Mouse (Mus musculus): ENCODE data around the gene Plxnd1. TPM values are rescaled to one million over a fixed set of nuclear protein-coding genes. Genes with fewer than 3 reads are reported as not detected.

Gene Plxnd1
- polyA plus RNA-seq, 1 experiment from 2014 or later = 25.2 TPM

DNA sequence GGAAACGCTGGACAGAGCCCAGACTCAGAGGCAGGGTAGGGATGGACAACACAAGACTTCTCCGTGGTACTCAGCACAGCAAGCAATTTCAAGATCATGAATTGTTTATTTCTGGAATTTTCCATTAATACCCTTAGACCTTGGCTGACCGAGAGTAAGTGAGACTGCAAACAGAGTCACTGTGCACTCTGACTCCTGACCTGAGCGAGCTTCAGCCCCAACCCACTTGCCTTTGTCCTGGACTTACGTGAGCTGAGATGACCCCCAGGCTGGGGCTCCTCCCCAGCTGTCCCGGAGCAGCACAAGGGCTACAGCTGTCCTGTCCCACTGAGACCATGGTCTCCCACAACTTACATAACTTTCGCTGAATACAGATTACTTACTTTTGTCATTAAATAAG is 11.9 kb downstream of the Plxnd1 start:
- no peaks in the 10 kb centered on the region for H3K9me3 ChIP-seq
- H3K4me2 ChIP-seq = no peak overlapping the region
- no peaks in the 10 kb centered on the region for H3K36me3 ChIP-seq
- 56% methylated on average over 7 of the region's 7 CpGs for WGBS
- ATAC-seq (ENCODE audit: insufficient number of reproducible peaks, insufficient read depth, low FRiP score, low TSS enrichment, low read depth) = no peak
- peaks cover 49% of the 10 kb centered on the region for H3K4me1 ChIP-seq (replicated peaks)
- no peaks in the 10 kb centered on the region; the same call in none of the 2 replicates for H3K27me3 ChIP-seq
- peak overlapping the region; percentile 64; the same call in 1 of the 2 replicates for H3K27ac ChIP-seq
- H3K9ac ChIP-seq (replicated peaks) = no peak overlapping the region
- no peak overlapping the region for H3K4me3 ChIP-seq (replicated peaks)

DNA sequence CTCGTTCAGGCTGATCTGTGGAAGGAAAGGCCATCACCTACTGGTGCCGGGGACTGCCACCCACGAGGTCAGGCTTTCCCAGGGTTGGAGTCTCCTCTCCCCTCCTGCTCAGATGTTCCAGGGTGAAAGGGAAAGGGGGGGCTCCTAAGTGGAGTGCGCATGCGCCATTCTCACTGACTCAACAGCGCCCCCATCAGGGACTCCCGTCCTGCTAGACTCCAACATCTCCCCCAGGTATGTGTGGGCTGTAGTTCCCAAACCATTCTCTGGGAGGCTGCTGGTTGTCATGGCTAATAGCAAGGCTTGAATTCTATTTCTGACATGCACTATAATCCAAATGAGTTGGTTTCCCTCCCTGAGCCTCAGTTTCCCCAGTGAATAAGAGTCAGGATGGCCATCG is 16.2 kb downstream of the Plxnd1 start:
- H3K36me3 ChIP-seq = no peaks in the 10 kb centered on the region
- H3K4me3 ChIP-seq (replicated peaks) = no peak overlapping the region
- no peak overlapping the region for H3K27ac ChIP-seq
- no peak overlapping the region for H3K4me2 ChIP-seq
- peaks cover 4% of the 10 kb centered on the region for H3K27me3 ChIP-seq
- no peaks in the 10 kb centered on the region for H3K9me3 ChIP-seq
- 68% methylated on average over 8 of the region's 8 CpGs for WGBS
- H3K4me1 ChIP-seq (replicated peaks) = peaks cover 11% of the 10 kb centered on the region
- ATAC-seq (ENCODE audit: insufficient number of reproducible peaks, insufficient read depth, low FRiP score, low TSS enrichment, low read depth) = no peak
- no peak overlapping the region for H3K9ac ChIP-seq (replicated peaks)

DNA sequence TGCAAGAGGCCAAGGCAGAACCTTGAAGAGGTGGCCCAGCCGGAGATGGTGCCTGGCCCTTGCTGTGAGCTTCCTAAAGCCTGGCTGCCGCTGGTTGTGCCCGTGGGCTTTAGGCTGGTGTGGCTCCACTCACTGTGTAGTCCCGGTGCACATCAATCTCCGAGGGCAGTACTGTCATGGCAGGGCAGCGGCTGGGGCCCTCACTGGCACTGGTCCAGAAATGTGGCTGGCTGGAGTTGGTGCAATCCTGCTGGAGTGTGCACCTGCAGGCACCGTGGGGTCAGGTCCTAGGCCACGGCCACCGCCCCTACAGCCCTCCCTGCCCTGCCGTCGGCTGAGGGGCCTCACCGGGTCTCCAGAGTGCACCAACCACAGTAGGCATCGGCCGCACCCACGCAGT is 17.0 kb downstream of the Plxnd1 start:
- peaks cover 10% of the 10 kb centered on the region; the same call in 1 of the 2 replicates for H3K4me1 ChIP-seq (replicated peaks)
- WGBS = 88% methylated on average over 15 of the region's 15 CpGs
- no peak overlapping the region for H3K27ac ChIP-seq
- H3K9ac ChIP-seq (replicated peaks) = no peak overlapping the region
- no peak for ATAC-seq (ENCODE audit: insufficient number of reproducible peaks, insufficient read depth, low FRiP score, low TSS enrichment, low read depth)
- H3K9me3 ChIP-seq = no peaks in the 10 kb centered on the region
- no peak overlapping the region for H3K4me2 ChIP-seq
- H3K4me3 ChIP-seq (replicated peaks) = no peak overlapping the region
- H3K27me3 ChIP-seq = peaks cover 4% of the 10 kb centered on the region
- no peaks in the 10 kb centered on the region for H3K36me3 ChIP-seq

DNA sequence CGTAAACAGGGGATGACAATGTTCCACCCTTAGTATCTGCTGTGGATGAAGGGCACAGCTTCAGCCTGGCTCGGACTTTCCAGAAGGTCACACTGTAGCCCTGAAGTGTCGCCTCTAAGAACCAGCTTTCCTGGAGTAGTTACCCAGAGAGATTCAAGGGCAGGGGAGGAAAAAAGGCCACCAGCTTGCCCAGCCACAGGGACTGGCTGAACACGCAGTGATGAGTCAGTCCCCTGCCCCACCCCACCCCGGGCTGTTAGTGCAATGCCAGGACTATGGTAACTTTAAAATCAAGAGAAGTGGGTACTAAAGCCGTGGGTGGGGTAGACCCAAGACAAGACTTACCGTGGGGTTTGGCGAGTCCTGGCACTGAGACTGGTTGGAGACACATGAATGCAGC is 19.2 kb downstream of the Plxnd1 start:
- no peaks in the 10 kb centered on the region for H3K36me3 ChIP-seq
- H3K4me3 ChIP-seq (replicated peaks) = no peak overlapping the region
- 87% methylated on average over 8 of the region's 8 CpGs for WGBS
- no peak for ATAC-seq (ENCODE audit: insufficient number of reproducible peaks, insufficient read depth, low FRiP score, low TSS enrichment, low read depth)
- no peak overlapping the region for H3K27ac ChIP-seq
- H3K9ac ChIP-seq (replicated peaks) = no peak overlapping the region
- H3K4me1 ChIP-seq (replicated peaks) = peaks cover 23% of the 10 kb centered on the region
- no peak overlapping the region for H3K4me2 ChIP-seq
- H3K9me3 ChIP-seq = no peaks in the 10 kb centered on the region
- peaks cover 4% of the 10 kb centered on the region for H3K27me3 ChIP-seq

DNA sequence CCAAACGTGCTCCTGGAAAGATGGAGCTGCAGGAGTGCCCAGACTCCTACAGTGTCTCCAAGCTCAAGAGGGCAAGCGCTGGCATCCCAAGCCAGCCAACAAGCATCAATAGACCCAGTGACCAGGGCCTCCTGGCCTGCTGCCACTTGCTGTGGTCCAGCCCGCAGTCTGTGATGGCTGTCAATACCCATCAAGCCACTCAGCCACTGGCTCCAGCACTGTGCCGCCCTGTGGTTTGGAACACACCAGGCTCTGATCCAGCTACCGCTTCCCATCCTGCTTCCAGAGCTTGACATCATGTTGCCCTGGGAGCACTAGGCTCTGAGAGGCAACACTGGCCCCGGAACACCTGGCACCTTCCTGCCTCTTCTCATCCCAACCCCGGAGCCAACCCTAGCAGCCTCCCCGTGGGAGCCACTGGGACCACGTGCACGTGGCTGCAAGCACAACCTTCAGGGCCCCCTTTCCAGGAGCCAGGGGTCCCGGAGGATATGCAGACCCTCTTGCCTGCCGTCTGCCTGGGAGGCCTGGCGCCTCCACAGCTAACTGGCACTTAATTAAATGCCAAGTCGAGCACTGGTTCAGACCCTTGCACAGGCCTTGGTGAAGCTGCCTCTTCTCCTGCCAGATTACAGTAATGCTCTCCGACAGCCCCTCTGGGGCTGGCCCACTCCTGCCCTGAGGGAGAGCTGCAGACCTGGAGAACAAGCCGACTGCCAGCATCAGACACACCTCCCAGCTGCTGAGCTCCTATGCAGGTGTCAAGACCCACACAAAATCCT is 20.7 kb downstream of the Plxnd1 start:
- H3K4me3 ChIP-seq (replicated peaks) = no peak overlapping the region
- 75% methylated on average over 16 of the region's 16 CpGs for WGBS
- no peak overlapping the region for H3K4me2 ChIP-seq
- peaks cover 4% of the 10 kb centered on the region for H3K27me3 ChIP-seq
- H3K9ac ChIP-seq (replicated peaks) = no peak overlapping the region; the same call in 1 of the 2 replicates
- H3K9me3 ChIP-seq = no peaks in the 10 kb centered on the region
- H3K27ac ChIP-seq = no peak overlapping the region
- no peaks in the 10 kb centered on the region for H3K36me3 ChIP-seq
- peaks cover 33% of the 10 kb centered on the region for H3K4me1 ChIP-seq (replicated peaks)
- no peak for ATAC-seq (ENCODE audit: insufficient number of reproducible peaks, insufficient read depth, low FRiP score, low TSS enrichment, low read depth)

DNA sequence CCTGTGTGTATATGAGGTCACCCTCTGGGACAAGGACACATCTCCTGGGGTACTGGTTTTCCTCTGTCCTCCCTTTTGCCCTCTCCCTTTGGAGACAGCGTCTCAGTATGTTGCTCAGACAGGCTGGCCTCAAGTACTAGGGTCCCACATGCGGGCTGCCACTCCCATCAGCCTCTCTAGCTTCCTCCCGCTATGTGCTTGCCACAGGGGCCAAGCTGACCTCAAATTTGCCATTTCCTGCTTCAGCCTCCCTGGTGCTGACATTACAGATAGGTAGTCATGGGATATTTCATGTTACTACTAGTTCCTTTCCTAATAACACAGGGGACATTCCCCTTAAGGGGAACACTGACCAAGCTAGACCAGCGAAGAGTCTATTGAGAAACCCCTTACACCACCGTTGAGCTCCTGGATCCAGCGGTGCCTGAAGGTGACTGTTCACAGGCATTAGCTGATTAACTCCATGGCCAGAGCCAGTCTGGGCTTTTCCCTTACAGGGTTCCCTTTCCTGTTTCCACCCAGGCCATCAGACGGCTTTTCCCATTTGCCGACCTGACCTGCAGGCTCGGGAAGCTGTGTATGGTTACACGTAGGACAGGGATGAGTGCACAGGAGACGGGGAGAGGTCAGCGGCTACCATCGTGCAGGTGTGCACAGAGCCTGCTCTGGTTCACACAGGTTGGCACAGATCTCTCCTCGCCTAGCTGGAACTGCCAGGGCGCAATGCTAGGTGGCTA is 21.5 kb downstream of the Plxnd1 start:
- H3K9me3 ChIP-seq = no peaks in the 10 kb centered on the region
- H3K27me3 ChIP-seq = peaks cover 4% of the 10 kb centered on the region
- H3K4me3 ChIP-seq (replicated peaks) = no peak overlapping the region
- H3K9ac ChIP-seq (replicated peaks) = no peak overlapping the region
- H3K27ac ChIP-seq = no peak overlapping the region
- ATAC-seq (ENCODE audit: insufficient number of reproducible peaks, insufficient read depth, low FRiP score, low TSS enrichment, low read depth) = no peak
- 87% methylated on average over 15 of the region's 15 CpGs for WGBS
- H3K4me1 ChIP-seq (replicated peaks) = peaks cover 41% of the 10 kb centered on the region
- H3K36me3 ChIP-seq = no peaks in the 10 kb centered on the region
- no peak overlapping the region for H3K4me2 ChIP-seq

DNA sequence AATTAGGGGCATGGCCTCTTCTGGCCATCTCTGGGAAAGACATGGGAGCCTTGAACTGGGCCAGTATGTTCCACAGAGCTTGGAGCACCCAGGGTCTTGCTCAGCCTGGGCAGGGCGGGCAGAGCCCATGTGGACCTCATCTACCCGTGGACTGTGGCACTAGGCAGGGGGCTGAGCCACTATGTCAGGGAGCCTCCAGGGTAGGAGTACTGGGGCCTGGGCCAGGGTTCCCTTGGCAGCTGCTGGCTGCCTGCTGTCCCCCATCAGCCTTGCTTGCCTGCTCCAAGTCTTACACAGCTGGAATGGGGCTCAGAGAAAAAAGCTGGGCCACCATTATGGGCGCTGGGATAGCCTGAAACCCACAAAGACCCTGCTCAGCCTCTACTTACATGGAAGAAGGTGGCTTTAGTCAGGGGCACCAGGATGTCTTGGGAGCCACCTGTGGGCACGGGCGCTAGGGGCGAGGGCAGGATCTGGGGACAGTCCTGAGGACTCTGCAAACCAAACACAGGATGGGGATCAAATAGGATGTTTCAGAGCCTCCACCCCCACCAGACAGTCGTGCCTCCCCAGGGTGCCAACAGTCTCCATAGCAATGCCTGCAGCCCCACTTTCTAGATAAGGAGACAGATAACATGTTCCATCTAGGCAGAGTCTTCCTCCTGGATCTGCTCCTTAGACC is 22.6 kb downstream of the Plxnd1 start:
- Histone ChIP-seq H3K27ac (no peak overlapping the region), H3K4me2 (no peak overlapping the region), H3K4me3 (replicated peaks) (no peak overlapping the region), H3K9me3 (no peaks in the 10 kb centered on the region), H3K4me1 (replicated peaks) (peaks cover 45% of the 10 kb centered on the region), H3K36me3 (no peaks in the 10 kb centered on the region), H3K9ac (replicated peaks) (no peak overlapping the region), H3K27me3 (peaks cover 4% of the 10 kb centered on the region; the same call in 1 of the 2 replicates)
- ATAC-seq (ENCODE audit: insufficient number of reproducible peaks, insufficient read depth, low FRiP score, low TSS enrichment, low read depth) = no peak
- 82% methylated on average over 7 of the region's 7 CpGs for WGBS

DNA sequence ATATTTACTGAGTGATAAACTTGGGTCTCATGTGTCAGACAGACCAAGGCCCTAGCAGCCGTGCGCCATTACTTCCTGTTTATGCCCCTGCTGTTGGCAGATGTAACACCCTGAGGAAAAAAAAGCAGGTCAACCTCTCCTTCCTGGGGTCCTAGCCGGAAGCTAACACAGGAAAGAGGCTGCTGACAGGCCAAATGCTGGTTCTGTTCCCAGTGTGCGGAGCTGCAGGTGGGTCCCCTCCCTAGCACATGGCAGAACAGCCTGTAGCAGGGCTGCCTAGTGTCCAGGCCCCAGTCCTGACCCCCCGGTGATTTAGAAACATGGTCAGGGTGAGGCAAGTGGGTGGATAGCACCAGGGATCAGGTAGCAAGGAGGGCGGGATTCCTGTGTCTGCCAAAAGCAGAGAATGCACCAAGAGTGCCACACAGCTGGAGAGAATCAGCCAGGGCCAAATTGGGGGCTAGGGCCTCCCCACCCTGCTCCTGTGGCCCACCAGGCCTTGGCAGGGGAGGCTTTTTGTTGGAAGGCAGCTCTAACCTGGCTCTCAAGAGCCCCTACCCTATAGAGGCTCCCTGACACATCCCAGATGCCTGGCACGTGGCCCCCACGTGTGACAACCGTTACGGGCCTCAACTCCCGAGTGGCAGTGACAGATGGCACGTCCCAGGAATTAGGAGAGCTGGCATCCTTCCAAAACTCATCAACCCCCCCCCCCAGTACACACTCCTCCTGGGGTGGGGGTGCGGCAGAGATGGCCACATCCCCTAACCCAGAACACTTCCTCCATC is 23.3 kb downstream of the Plxnd1 start:
- H3K36me3 ChIP-seq = no peaks in the 10 kb centered on the region; the same call in 1 of the 2 replicates
- peaks cover 4% of the 10 kb centered on the region; the same call in 1 of the 2 replicates for H3K27me3 ChIP-seq
- H3K9me3 ChIP-seq = no peaks in the 10 kb centered on the region
- H3K9ac ChIP-seq (replicated peaks) = no peak overlapping the region
- 31% methylated on average over 13 of the region's 13 CpGs for WGBS
- no peak for ATAC-seq (ENCODE audit: insufficient number of reproducible peaks, insufficient read depth, low FRiP score, low TSS enrichment, low read depth)
- no peak overlapping the region for H3K27ac ChIP-seq
- no peak overlapping the region for H3K4me2 ChIP-seq
- peaks cover 45% of the 10 kb centered on the region for H3K4me1 ChIP-seq (replicated peaks)
- H3K4me3 ChIP-seq (replicated peaks) = no peak overlapping the region

DNA sequence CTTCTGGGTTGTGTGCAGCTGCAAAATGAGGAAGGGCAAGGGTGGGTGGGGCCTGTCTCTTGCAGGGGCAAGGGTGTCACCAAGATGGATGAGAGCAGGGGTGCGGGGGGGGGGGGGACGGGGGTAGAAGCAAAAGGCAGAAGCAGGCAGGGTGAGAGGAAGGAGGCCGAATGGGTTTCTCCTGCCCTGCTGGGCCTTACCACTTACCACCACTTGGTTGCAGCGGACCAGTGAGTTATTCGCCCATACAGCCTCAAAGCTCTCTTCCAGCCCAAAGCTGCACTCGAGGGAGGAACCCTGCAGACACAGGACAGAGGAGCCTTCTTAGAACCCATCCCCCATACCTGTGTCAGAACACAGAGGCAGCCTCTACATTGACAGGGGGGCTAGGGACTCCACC is 24.9 kb downstream of the Plxnd1 start:
- H3K4me3 ChIP-seq (replicated peaks) = no peak overlapping the region
- 54% methylated on average over 6 of the region's 6 CpGs for WGBS
- peaks cover 4% of the 10 kb centered on the region; the same call in 1 of the 2 replicates for H3K27me3 ChIP-seq
- ATAC-seq (ENCODE audit: insufficient number of reproducible peaks, insufficient read depth, low FRiP score, low TSS enrichment, low read depth) = no peak
- no peak overlapping the region for H3K4me2 ChIP-seq
- no peak overlapping the region for H3K27ac ChIP-seq
- no peak overlapping the region for H3K9ac ChIP-seq (replicated peaks)
- H3K9me3 ChIP-seq = no peaks in the 10 kb centered on the region
- peaks cover 5% of the 10 kb centered on the region; the same call in 1 of the 2 replicates for H3K36me3 ChIP-seq
- peaks cover 45% of the 10 kb centered on the region for H3K4me1 ChIP-seq (replicated peaks)

DNA sequence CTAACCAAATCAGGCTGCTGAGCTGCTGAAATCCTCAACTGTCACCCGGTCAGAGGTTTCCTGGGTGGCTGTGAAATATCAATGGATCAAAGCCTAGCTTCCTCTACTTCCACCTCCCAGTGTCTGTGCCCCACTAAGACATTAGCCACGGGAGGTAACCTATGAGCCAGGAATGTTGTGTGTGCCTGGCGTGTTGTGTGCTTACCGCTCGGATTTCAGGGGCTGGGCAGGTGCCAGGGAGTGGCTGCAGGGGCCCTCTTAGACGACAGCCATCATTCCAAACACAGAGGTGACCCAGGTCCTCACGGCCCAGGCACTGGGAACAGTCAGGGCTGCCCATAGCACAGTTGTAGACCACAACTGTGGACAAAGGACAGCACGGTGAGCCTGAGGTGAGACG is 25.7 kb downstream of the Plxnd1 start:
- H3K9me3 ChIP-seq = no peaks in the 10 kb centered on the region
- no peak overlapping the region for H3K9ac ChIP-seq (replicated peaks)
- 60% methylated on average over 9 of the region's 9 CpGs for WGBS
- H3K27ac ChIP-seq = no peak overlapping the region
- H3K4me1 ChIP-seq (replicated peaks) = peaks cover 44% of the 10 kb centered on the region
- no peak overlapping the region for H3K4me3 ChIP-seq (replicated peaks)
- H3K4me2 ChIP-seq = no peak overlapping the region
- peaks cover 4% of the 10 kb centered on the region; the same call in 1 of the 2 replicates for H3K27me3 ChIP-seq
- ATAC-seq (ENCODE audit: insufficient number of reproducible peaks, insufficient read depth, low FRiP score, low TSS enrichment, low read depth) = no peak
- peaks cover 5% of the 10 kb centered on the region; the same call in 1 of the 2 replicates for H3K36me3 ChIP-seq
